Mouse (Mus musculus): ENCODE measurements around the gene Mgrn1.
A peak's percentile ranks its signal among the peaks of the same experiment; 100 is the strongest.

Mgrn1 gene

GRCm38 (mm10) chr16:4907972-4908371 lies 21.9 kb downstream of the Mgrn1 start:
- DNase-seq (ENCODE audit: low spot score), result no peak

GRCm38 (mm10) chr16:4909745-4910144 lies 23.7 kb downstream of the Mgrn1 start:
- no peak for DNase-seq (ENCODE audit: low spot score)

GRCm38 (mm10) chr16:4910758-4911157 lies 24.7 kb downstream of the Mgrn1 start:
- DNase-seq (ENCODE audit: low spot score), result no peak

GRCm38 (mm10) chr16:4912074-4912648 lies 26.1 kb downstream of the Mgrn1 start:
- no peak for DNase-seq (ENCODE audit: low spot score)

GRCm38 (mm10) chr16:4912907-4913782 lies 27.1 kb downstream of the Mgrn1 start:
- DNase-seq (ENCODE audit: low spot score), result peak; percentile 72

GRCm38 (mm10) chr16:4913783-4914735 lies 28.0 kb downstream of the Mgrn1 start:
- DNase-seq (ENCODE audit: low spot score), result peak; percentile 90

GRCm38 (mm10) chr16:4915931-4916330 lies 29.9 kb downstream of the Mgrn1 start:
- no peak for DNase-seq (ENCODE audit: low spot score)

- no peak for DNase-seq (ENCODE audit: low spot score)
These were observed 30.6 kb downstream of the Mgrn1 start for GRCm38 (mm10) chr16:4916608-4917007.

- DNase-seq (ENCODE audit: low spot score), result no peak
These were observed 34.5 kb downstream of the Mgrn1 start for GRCm38 (mm10) chr16:4920556-4920955.

GRCm38 (mm10) chr16:4922481-4922880 lies 36.4 kb downstream of the Mgrn1 start:
- DNase-seq (ENCODE audit: low spot score), result no peak

GRCm38 (mm10) chr16:4923996-4924395 lies 37.9 kb downstream of the Mgrn1 start:
- DNase-seq (ENCODE audit: low spot score), result no peak

GRCm38 (mm10) chr16:4927967-4928366 lies 41.9 kb downstream of the Mgrn1 start:
- no peak for DNase-seq (ENCODE audit: low spot score)

GRCm38 (mm10) chr16:4928474-4928873 lies 42.4 kb downstream of the Mgrn1 start:
- no peak for DNase-seq (ENCODE audit: low spot score)

- peak; percentile 95 for DNase-seq (ENCODE audit: low spot score)
These were observed 46.4 kb downstream of the Mgrn1 start for GRCm38 (mm10) chr16:4932429-4932828.

- no peak for DNase-seq (ENCODE audit: low spot score)
These were observed 49.4 kb downstream of the Mgrn1 start for GRCm38 (mm10) chr16:4935430-4935829.

- peak; percentile 61 for DNase-seq (ENCODE audit: low spot score)
These were observed 50.1 kb downstream of the Mgrn1 start for GRCm38 (mm10) chr16:4935931-4936703.

GRCm38 (mm10) chr16:4937351-4938190 lies 51.5 kb downstream of the Mgrn1 start:
- DNase-seq (ENCODE audit: low spot score), result no peak

GRCm38 (mm10) chr16:4938461-4938860 lies 52.4 kb downstream of the Mgrn1 start, which contains the start of gene Nudt16l1:
TSS of gene Nudt16l1 (plus strand) at chr16:4938761.
- DNase-seq (ENCODE audit: low spot score), result no peak

- DNase-seq (ENCODE audit: low spot score), result peak; percentile 97
These were observed 52.9 kb downstream of the Mgrn1 start for GRCm38 (mm10) chr16:4938989-4939388.

GRCm38 (mm10) chr16:4939412-4939811 lies 53.4 kb downstream of the Mgrn1 start:
- peak; percentile 63 for DNase-seq (ENCODE audit: low spot score)
